Mouse (Mus musculus) intestine, embryonic 15.5 days (tissue): ENCODE measurements around the gene Ppp1r18. TPM values are rescaled to one million over a fixed set of nuclear protein-coding genes. Genes with fewer than 3 reads are reported as not detected.

Source experiments
- ATAC-seq: fragments of 200-750 bp; cut with Nextera tagmentation; 2 replicates; pipeline ENCODE4 v1.8.0; 2017; ENCODE audit warnings: moderate TSS enrichment, moderate library complexity
- H3K27ac ChIP-seq: fragments of 300-500 bp; sonication (generic); 2 replicates; pipeline ENCODE4 v1.5.1; 2015; ENCODE audit warnings: mild to moderate bottlenecking, inconsistent platforms
- H3K27me3 ChIP-seq: fragments of 300-500 bp; sonication (generic); replicated peaks from 2 replicates; pipeline ENCODE4 v1.6.1; 2015; ENCODE audit warnings: inconsistent platforms
- H3K36me3 ChIP-seq: fragments of 300-500 bp; sonication (generic); 2 replicates; pipeline ENCODE4 v1.6.1; 2015; ENCODE audit warnings: inconsistent platforms
- H3K4me1 ChIP-seq: fragments of 300-500 bp; sonication (generic); replicated peaks from 2 replicates; pipeline ENCODE4 v1.6.1; 2015; ENCODE audit warnings: inconsistent platforms
- H3K4me2 ChIP-seq: fragments of 300-500 bp; sonication (generic); replicated peaks from 2 replicates; pipeline ENCODE4 v1.6.1; 2015; ENCODE audit warnings: mild to moderate bottlenecking, inconsistent platforms
- H3K4me3 ChIP-seq: fragments of 300-500 bp; sonication (generic); replicated peaks from 2 replicates; pipeline ENCODE4 v1.5.1; 2015; ENCODE audit warnings: inconsistent platforms
- H3K9ac ChIP-seq: fragments of 300-500 bp; sonication (generic); 2 replicates; pipeline ENCODE4 v1.6.1; 2015; ENCODE audit warnings: inconsistent platforms
- H3K9me3 ChIP-seq: fragments of 300-500 bp; sonication (generic); 2 replicates; pipeline ENCODE4 v1.6.1; 2016; ENCODE audit warnings: inconsistent platforms
- WGBS: fragments of 180-500 bp; shearing (Covaris S2); methylation state at CpG from one replicate; pipeline ENCODE4 v1.1.7; 2015; 5-methylcytosine and 5-hydroxymethylcytosine counted together
- polyA plus RNA-seq: library from polyadenylated mRNA; unstranded; fragments of >200 nt; fragmentation: Nextera tagmentation; extraction: Ambion mirVana; gene quantifications from 2 replicates; pipeline ENCODE4 v1.2.1, GENCODE M21; 2015

The Ppp1r18 gene
- polyA plus RNA-seq, 1 experiment from 2014 or later, result 19.6 TPM

GRCm38 (mm10) chr17:35909186-35909918, 44.0 kb downstream of the Ppp1r18 start:
- Histone ChIP-seq H3K4me1 (peaks cover 13% of the 10 kb centered on the region), H3K9ac (peak overlapping the region; percentile 66), H3K4me3 (peak overlapping the region; percentile 70), H3K27me3 (no peaks in the 10 kb centered on the region), H3K27ac (peak overlapping the region; percentile 60), H3K9me3 (no peaks in the 10 kb centered on the region), H3K4me2 (peak overlapping the region; percentile 80), H3K36me3 (peaks cover 15% of the 10 kb centered on the region)
- peak; percentile 63 for ATAC-seq
- 16% methylated on average over 20 of the region's 20 CpGs for WGBS

DNA sequence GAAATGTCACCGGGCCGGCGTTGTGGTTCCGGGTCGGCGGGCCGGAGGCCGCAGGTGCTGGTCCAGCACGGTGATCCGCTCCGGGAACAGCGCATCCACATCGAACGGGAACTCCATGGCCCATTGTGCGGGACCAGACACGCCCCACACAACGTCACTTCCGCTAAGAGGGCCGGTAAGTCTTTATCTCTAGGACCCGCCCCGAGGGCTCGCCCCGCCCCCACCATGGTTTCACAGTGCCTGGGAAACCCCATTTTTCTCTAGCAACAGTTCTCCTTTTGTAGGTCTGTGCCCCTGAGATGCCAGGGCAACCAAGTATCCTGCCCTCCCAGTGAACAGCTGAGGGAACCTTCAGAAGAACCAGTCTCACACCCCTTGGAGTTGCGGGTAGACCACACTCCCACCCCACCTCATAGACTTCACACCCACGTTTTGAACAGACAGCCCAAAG, 44.6 kb downstream of the Ppp1r18 start, which contains the start of gene Atat1:
Gene Atat1, minus strand, starts transcription at position 157 of the 451 bp plus-strand sequence.
- Histone ChIP-seq H3K4me1 (peaks cover 13% of the 10 kb centered on the region), H3K27me3 (no peaks in the 10 kb centered on the region), H3K4me2 (peak within 1 kb of the TSS; percentile 80), H3K4me3 (peak within 1 kb of the TSS; percentile 70), H3K9ac (peak within 1 kb of the TSS; percentile 66), H3K36me3 (peaks cover 12% of the 10 kb centered on the region; the same call in 1 of the 2 replicates), H3K9me3 (no peaks in the 10 kb centered on the region), H3K27ac (peak within 1 kb of the TSS; percentile 73)
- peak; percentile 93 for ATAC-seq
- WGBS, result 3% methylated on average over 25 of the region's 25 CpGs

GRCm38 (mm10) chr17:35914975-35915374, 49.6 kb downstream of the Ppp1r18 start:
- no peaks in the 10 kb centered on the region for H3K27me3 ChIP-seq
- 0 out of 2 replicates have a peak overlapping the region, but pooled peaks have one; percentile 56 for H3K9ac ChIP-seq
- peak overlapping the region; percentile 66 for H3K4me2 ChIP-seq
- no peak for ATAC-seq
- 75% methylated on average over 6 of the region's 6 CpGs for WGBS
- no peak overlapping the region for H3K27ac ChIP-seq
- H3K36me3 ChIP-seq, result peaks cover 3% of the 10 kb centered on the region; the same call in 1 of the 2 replicates
- H3K9me3 ChIP-seq, result no peaks in the 10 kb centered on the region
- peaks cover 12% of the 10 kb centered on the region for H3K4me1 ChIP-seq
- H3K4me3 ChIP-seq, result peak overlapping the region; percentile 65

DNA sequence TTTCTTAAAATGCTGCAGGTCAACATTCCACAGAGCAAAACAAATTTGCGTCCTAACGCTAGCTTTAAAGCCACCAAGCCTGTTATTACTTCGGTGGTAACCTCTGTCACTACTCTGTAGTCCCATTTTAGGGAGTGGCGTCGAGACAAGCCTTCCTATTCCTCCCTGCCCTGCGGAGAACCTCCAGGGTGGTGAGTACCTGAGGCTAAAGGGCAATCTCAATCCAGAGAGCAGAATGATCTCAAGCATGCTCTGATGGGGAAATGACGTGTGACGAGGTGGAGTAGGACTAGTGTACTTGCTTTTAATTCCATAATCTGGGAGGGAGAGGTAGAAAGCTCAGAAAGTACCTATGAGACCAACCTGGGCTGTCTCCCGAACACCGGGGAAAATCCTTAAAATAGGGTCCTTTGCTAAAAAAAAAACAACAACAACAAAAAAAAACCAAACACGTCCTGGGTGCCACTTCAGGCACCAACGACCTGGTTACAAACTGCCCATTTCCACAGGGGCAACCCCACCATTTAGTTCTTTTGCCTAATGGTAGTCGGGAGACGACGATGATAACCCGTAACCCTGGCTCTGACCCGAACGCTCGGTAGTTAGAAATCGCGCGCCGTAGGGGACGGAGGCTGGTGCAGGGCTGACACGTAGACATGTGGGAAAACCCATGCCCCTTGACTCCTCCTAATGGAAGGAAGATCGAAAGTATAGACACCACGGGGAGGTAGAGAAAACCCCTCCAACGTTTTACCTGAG, 50.3 kb downstream of the Ppp1r18 start:
- 1% methylated on average over 28 of the region's 28 CpGs for WGBS
- Histone ChIP-seq H3K4me1 (peaks cover 18% of the 10 kb centered on the region), H3K27me3 (no peaks in the 10 kb centered on the region), H3K4me2 (peak overlapping the region; percentile 66), H3K36me3 (peaks cover 3% of the 10 kb centered on the region; the same call in 1 of the 2 replicates), H3K9me3 (no peaks in the 10 kb centered on the region), H3K9ac (peak overlapping the region; percentile 56), H3K27ac (peak overlapping the region; percentile 87), H3K4me3 (peak overlapping the region; percentile 65)
- ATAC-seq, result peak; percentile 33

- Histone ChIP-seq H3K27ac (peak within 1 kb of the TSS; percentile 95), H3K27me3 (no peaks in the 10 kb centered on the region), H3K36me3 (no peaks in the 10 kb centered on the region; the same call in 1 of the 2 replicates), H3K4me2 (peak within 1 kb of the TSS; percentile 76), H3K4me3 (peak within 1 kb of the TSS; percentile 65), H3K9ac (peak within 1 kb of the TSS; percentile 86), H3K9me3 (no peaks in the 10 kb centered on the region), H3K4me1 (peaks cover 21% of the 10 kb centered on the region)
- peak; percentile 93 for ATAC-seq
- under 1% methylated on average over 83 of the region's 83 CpGs for WGBS
Observed at GRCm38 (mm10) chr17:35916297-35917142, 51.1 kb downstream of the Ppp1r18 start, which contains the start of the genes Mrps18b and Ppp1r10. Gene Mrps18b (minus strand): TSS chr17:35916389. Gene Ppp1r10 (plus strand): TSS chr17:35916434.

GRCm38 (mm10) chr17:35917143-35917462, 51.7 kb downstream of the Ppp1r18 start:
- H3K36me3 ChIP-seq, result no peaks in the 10 kb centered on the region; the same call in 1 of the 2 replicates
- no peaks in the 10 kb centered on the region for H3K27me3 ChIP-seq
- 0% methylated on average over 8 of the region's 8 CpGs for WGBS
- ATAC-seq, result no peak
- peak overlapping the region; percentile 65 for H3K4me3 ChIP-seq
- peak overlapping the region; percentile 76 for H3K4me2 ChIP-seq
- H3K9ac ChIP-seq, result peak overlapping the region; percentile 86
- H3K9me3 ChIP-seq, result no peaks in the 10 kb centered on the region
- H3K4me1 ChIP-seq, result peaks cover 21% of the 10 kb centered on the region
- peak overlapping the region; percentile 95 for H3K27ac ChIP-seq

DNA sequence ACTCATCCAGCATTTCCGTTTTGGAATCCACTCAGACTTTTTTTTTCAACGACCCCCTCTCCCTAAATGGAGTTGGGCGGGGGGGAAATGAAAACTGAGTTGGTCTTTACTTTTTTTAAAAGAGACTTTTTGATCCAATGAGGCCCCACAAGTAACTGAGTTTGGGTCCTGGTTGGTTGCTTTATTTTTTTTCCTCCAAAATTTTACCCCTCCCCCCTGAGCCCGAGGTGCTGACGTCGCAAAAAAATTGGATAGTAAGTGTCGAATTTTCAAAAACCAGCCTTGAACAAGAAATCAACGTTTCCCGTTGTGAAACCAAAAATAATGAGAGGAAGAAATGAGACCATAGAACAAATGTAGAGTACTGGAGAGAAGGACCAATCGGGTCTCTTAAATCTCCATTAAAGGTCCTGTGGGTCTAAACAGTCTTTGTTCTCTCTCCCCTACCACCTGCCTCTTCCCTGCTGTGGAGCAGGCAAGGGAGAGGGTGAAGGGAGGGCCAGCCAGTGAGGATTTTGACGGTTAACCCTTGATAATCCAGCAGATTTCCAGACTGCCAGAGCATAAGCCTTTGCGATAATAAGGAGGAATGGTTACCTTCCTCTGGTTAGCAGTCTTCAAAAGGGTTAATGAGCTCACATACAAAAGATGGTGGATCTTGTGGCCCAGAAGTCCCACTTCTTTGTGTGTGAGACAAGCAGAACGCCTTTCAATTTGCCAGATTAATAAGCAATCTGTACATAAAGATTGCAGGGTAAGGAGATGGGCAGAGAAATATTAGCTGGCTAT, 52.3 kb downstream of the Ppp1r18 start:
- no peak for ATAC-seq
- Histone ChIP-seq H3K4me2 (peak overlapping the region; percentile 76), H3K9me3 (no peaks in the 10 kb centered on the region), H3K4me3 (peak overlapping the region; percentile 65), H3K4me1 (peaks cover 21% of the 10 kb centered on the region), H3K9ac (peak overlapping the region; percentile 86), H3K27ac (peak overlapping the region; percentile 95), H3K27me3 (no peaks in the 10 kb centered on the region), H3K36me3 (no peaks in the 10 kb centered on the region; the same call in 1 of the 2 replicates)
- under 1% methylated on average over 13 of the region's 13 CpGs for WGBS

DNA sequence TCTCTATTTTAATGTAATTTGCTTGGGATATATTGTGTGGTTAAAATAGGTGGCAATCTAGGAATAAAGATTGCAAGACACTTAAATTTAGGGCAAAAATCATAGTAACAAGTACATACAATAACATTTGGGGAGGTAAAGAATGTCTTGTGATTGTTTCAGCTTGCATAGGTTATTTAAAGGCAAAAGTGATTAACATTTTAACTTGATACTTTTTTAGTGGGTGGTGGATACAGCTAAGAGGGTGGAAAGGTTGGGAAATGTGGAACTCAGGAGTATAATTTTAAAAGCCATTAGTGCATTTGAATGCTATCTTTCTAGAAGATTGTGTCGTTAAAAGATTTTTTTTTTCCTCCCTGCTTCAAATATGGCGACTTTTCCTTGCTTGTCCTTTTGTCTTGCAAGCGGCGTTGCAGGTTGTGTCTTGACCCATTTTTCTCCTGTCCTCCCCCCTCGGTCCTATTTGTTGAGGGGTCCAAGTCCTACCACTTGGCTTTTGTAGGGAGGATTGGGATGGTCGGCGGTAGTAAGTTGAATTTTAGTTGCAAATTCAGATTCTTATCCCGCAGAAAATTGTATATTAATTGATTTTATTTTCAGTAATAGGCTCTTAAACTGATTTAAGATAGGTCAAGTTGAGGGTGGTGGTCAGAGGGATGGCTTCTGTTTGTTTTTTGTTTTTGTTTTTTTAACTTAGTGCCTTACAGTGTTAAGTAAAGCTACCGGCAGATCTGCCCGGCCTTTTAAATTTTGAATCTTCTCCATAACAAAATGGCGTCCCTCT, 53.1 kb downstream of the Ppp1r18 start:
- ATAC-seq, result no peak
- Histone ChIP-seq H3K4me3 (peak overlapping the region; percentile 65), H3K9me3 (no peaks in the 10 kb centered on the region), H3K4me2 (peak overlapping the region; percentile 76), H3K9ac (peak overlapping the region; percentile 86), H3K36me3 (0 out of 2 replicates have a peak, but pooled peaks cover 2% of the 10 kb centered on the region), H3K27ac (peak overlapping the region; percentile 95), H3K4me1 (peaks cover 21% of the 10 kb centered on the region), H3K27me3 (no peaks in the 10 kb centered on the region)
- WGBS, result under 1% methylated on average over 11 of the region's 11 CpGs

- WGBS, result 11% methylated on average over 7 of the region's 7 CpGs
- peak; percentile 52 for ATAC-seq
- H3K4me2 ChIP-seq, result peak overlapping the region; percentile 76
- H3K36me3 ChIP-seq, result peaks cover 8% of the 10 kb centered on the region
- H3K4me3 ChIP-seq, result peak overlapping the region; percentile 65
- H3K4me1 ChIP-seq, result peaks cover 21% of the 10 kb centered on the region
- H3K9me3 ChIP-seq, result no peaks in the 10 kb centered on the region
- H3K27me3 ChIP-seq, result no peaks in the 10 kb centered on the region
- H3K9ac ChIP-seq, result peak overlapping the region; percentile 53
- H3K27ac ChIP-seq, result peak overlapping the region; percentile 95
Observed at GRCm38 (mm10) chr17:35919060-35919715, 53.8 kb downstream of the Ppp1r18 start.

DNA sequence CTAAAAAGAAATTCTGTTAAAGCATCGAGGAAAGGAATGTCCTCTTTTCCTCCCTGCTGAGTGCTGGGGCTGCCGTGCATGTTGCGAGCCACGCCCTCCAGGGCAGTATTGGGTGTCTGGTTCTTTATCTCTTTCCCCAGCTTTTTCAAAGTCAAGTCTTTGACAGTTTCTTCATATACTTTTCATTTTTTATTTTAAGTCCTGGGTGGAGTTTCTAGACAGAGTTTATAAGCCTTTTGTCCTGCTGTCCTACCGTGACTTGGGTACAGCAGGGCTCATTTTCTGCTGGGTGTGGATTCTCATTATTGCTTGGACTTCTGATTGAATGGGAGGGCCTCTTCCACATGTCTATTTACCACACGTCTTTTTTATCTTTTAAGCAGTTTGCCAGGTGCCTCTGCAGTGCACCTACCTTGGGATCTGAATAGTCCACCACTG, 54.5 kb downstream of the Ppp1r18 start:
- H3K9ac ChIP-seq, result no peak overlapping the region
- H3K4me2 ChIP-seq, result peak overlapping the region; percentile 76
- 34% methylated on average over 6 of the region's 6 CpGs for WGBS
- no peak overlapping the region for H3K4me3 ChIP-seq
- H3K27me3 ChIP-seq, result no peaks in the 10 kb centered on the region
- no peaks in the 10 kb centered on the region for H3K9me3 ChIP-seq
- peaks cover 21% of the 10 kb centered on the region for H3K4me1 ChIP-seq
- H3K27ac ChIP-seq, result peak overlapping the region; percentile 95; the same call in 1 of the 2 replicates
- H3K36me3 ChIP-seq, result peaks cover 14% of the 10 kb centered on the region
- no peak for ATAC-seq
